Comparison of ENCODE assay signal across 10 mouse cellular contexts in the genomic region with DNA sequence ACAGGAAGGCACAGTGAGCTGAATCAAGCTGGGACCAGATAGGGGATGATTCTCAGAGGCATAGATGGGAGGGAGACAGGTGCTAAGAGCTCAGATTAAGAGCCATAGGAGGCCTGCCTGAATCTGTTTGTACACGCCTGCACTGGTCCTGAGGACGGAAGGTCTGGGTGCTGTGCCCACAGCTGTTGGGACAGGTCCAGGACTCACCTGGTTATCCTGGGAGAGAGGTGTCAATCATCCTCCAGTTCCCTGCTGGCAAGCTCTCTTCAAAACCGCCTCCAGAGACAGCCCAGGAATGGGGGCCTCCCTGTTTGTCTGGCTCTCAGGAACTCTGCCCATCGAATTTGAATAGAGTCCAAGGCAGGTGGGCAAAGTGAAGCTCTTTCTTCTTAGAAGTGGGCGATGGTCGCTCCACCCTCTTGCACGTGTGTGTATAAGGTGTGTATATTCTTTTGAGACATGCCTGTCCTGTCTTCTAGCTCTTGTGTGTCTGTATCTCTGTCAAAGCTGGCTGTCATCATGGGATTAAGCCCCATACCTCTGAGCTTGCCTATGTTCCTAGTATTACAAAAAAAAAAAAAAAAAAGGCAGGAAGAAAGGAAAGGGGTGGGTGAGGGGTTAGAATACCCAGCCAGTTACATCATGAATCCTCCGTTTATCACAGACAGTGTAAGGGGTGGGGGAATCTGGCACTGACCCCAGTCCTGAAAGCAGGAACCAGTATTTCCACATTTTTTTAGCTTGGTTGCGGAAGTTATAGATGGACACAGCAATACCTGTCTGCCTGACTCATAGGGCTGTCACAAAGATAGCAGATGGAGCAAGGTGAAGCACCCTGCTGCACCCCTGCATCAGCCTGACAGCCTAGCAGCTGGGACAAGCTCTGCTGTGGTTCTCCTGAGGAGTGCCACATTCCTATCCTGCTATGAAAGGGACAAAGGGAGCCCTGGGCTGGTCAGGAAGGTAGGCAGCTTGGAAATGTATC. TPM values are rescaled to one million over a fixed set of nuclear protein-coding genes. Genes with fewer than 3 reads are reported as not detected.
DNase-seq lines count a peak whose midpoint lies in the region; ATAC-seq and TF ChIP-seq lines count a peak whose summit lies in the region.
"Had no signal": no experiment of that assay in that cellular context is flagged by ENCODE, and none has a peak within 500 bp of the region (broad histone marks: within the 10 kb centered on the region; RNA-seq: fewer than 3 reads in every experiment).

No protein-coding gene starts in this region.

- peaks cover 5% of the 10 kb centered on the region; the same call in 1 of the 2 replicates for H3K9me3 ChIP-seq in heart, embryonic 12.5 days (replicated peaks)
- H3K9me3 ChIP-seq in ES-E14 (ENCODE audit: control insufficient read depth, insufficient read depth, low read depth, low read length): no peaks in the 10 kb centered on the region
- H3K9me3 ChIP-seq in intestine, embryonic 16.5 days (ENCODE audit: control insufficient read depth, low read length): no peaks in the 10 kb centered on the region

- peak; percentile 71 for ATAC-seq in heart, embryonic 12.5 days (ENCODE audit: insufficient number of reproducible peaks, low FRiP score)
- ATAC-seq in intestine, embryonic 16.5 days: peak; percentile 94
- ATAC-seq: midbrain, embryonic 16.5 days had no signal

- H3K27ac ChIP-seq in heart, embryonic 12.5 days (ENCODE audit: poor library complexity, severe bottlenecking): peak overlapping the region; percentile 71
- no peak overlapping the region for H3K27ac ChIP-seq in ES-E14 (ENCODE audit: insufficient read depth, low read depth, low read length, poor library complexity, severe bottlenecking)
- H3K27ac ChIP-seq in intestine, embryonic 16.5 days (ENCODE audit: low read length): no peak overlapping the region

- in situ Hi-C loops in ES-E14 (cut with MboI; ENCODE audit: low sequenced_read_pairs in 2 of 2, unreplicated experiment in 2 of 2): no loop called here

- no peak for DNase-seq in heart, postnatal 36 days
- DNase-seq in ES-E14 (ENCODE audit: low read depth, low spot score): no peak
- DNase-seq in lung, postnatal 10 days: peak; percentile 50
- no peak for DNase-seq in embryo, embryonic 9.5 days (ENCODE audit: extremely low spot score)
- no peak for DNase-seq in adrenal gland, postnatal 14 days
- no peak for DNase-seq in spleen, postnatal 14 days (ENCODE audit: low spot score in 2 of 2)
- DNase-seq: gastrocnemius, postnatal 10 days had no signal

- intact Hi-C loops in heart, postnatal 36 days (cut with DNase I): no loop called here

- H3K9ac ChIP-seq in heart, embryonic 12.5 days: no peak overlapping the region
- no peak overlapping the region; the same call in 1 of the 2 replicates for H3K9ac ChIP-seq in ES-E14 (ENCODE audit: insufficient read depth, low read depth, low read length, poor library complexity, severe bottlenecking)
- H3K9ac ChIP-seq in intestine, embryonic 16.5 days (ENCODE audit: low read depth, low read length): no peak overlapping the region

- H3K4me3 ChIP-seq in heart, embryonic 12.5 days: no peak overlapping the region
- no peak overlapping the region for H3K4me3 ChIP-seq in ES-E14 (ENCODE audit: insufficient read depth in 1 of 2, low read depth in 1 of 2, low read length in 2 of 2, poor library complexity in 1 of 2, severe bottlenecking in 1 of 2)
- no peak overlapping the region for H3K4me3 ChIP-seq in intestine, embryonic 16.5 days (ENCODE audit: low read length)

- peak overlapping the region; percentile 41 for H3K4me2 ChIP-seq in heart, embryonic 12.5 days
- H3K4me2 ChIP-seq in intestine, embryonic 16.5 days (ENCODE audit: low read depth, low read length): no peak overlapping the region

- no peaks in the 10 kb centered on the region for H3K27me3 ChIP-seq in heart, embryonic 12.5 days (replicated peaks)
- no peaks in the 10 kb centered on the region for H3K27me3 ChIP-seq in intestine, embryonic 16.5 days (replicated peaks; ENCODE audit: control insufficient read depth, insufficient read depth, low read length)

- H3K36me3 ChIP-seq in heart, embryonic 12.5 days: no peaks in the 10 kb centered on the region
- no peaks in the 10 kb centered on the region for H3K36me3 ChIP-seq in ES-E14 (ENCODE audit: control insufficient read depth, insufficient read depth, low read length, poor library complexity, severe bottlenecking)
- no peaks in the 10 kb centered on the region for H3K36me3 ChIP-seq in intestine, embryonic 16.5 days (ENCODE audit: control insufficient read depth, insufficient read depth, low read length)

- peaks cover 30% of the 10 kb centered on the region for H3K4me1 ChIP-seq in heart, embryonic 12.5 days (replicated peaks)
- peaks cover 21 to 36% of the 10 kb centered on the region in 2 experiments for H3K4me1 ChIP-seq in ES-E14 (ENCODE audit: control insufficient read depth in 2 of 2, insufficient read depth in 2 of 2, low read length in 2 of 2, poor library complexity in 1 of 2)
- H3K4me1 ChIP-seq in intestine, embryonic 16.5 days (ENCODE audit: control insufficient read depth, insufficient read depth, low read length): peaks cover 6% of the 10 kb centered on the region

- WGBS in heart, embryonic 12.5 days: 36% methylated on average over 9 of the region's 9 CpGs
- 44% methylated on average over 9 of the region's 9 CpGs for WGBS in intestine, embryonic 16.5 days

TF ChIP-seq in ES-E14, 5 proteins besides CTCF, POLR2A, EP300 and RAD21:
- TF ChIP-seq MAFK (IDR thresholded peaks at IDR 0.05; ENCODE audit: insufficient read depth, low read depth, low read length) (no peak), ZNF384 (IDR thresholded peaks at IDR 0.05; ENCODE audit: low read depth, low read length) (peak; percentile 84)

RNA-seq across cellular contexts. Expression of gene Amotl1, which starts 31.1 kb away (rescaled TPM):
- 20.5 and 20.6 TPM in 2 replicates for polyA plus RNA-seq in heart, embryonic 12.5 days (2016; fragmentation: Nextera tagmentation; extraction: Ambion mirVana)
- 10 to 100 TPM; 52.8 to 58.6 TPM for total RNA-seq in heart, postnatal 36 days (2021)
- 24.1 and 24.6 TPM in 2 replicates for total RNA-seq in ES-E14 (2012; rRNA removed)
- 8.1 and 8.4 TPM in 2 replicates for polyA plus RNA-seq in intestine, embryonic 16.5 days (2015; fragmentation: Nextera tagmentation; extraction: Ambion mirVana)
- 33.3 and 36.4 TPM in 2 replicates for total RNA-seq in adrenal gland, postnatal 14 days (2021)
